Mouse (Mus musculus) intestine, embryonic 16.5 days (tissue): ENCODE data around the gene Gm4631. TPM values are rescaled to one million over a fixed set of nuclear protein-coding genes. Genes with fewer than 3 reads are reported as not detected.
"Not testable (repeated sequence)": the region's sequence is repeated elsewhere in the genome, so short reads cannot be mapped to it uniquely, and the experiment has no call there.

Experiments
- ATAC-seq: fragments of 200-750 bp; cut with Nextera tagmentation; 2 replicates; pipeline ENCODE4 v1.8.0; 2017; ENCODE audit warnings: moderate TSS enrichment, moderate library complexity
- H3K27ac ChIP-seq: fragments of 300-500 bp; sonication (generic); 2 replicates; pipeline ENCODE4 v1.5.1; 2014; ENCODE audit warnings: mild to moderate bottlenecking, low read length
- H3K27me3 ChIP-seq: fragments of 300-500 bp; sonication (generic); replicated peaks from 2 replicates; pipeline ENCODE4 v1.6.1; 2014; ENCODE audit warnings: low read length, control low read depth, mixed read lengths; ENCODE audit not compliant: control insufficient read depth, insufficient read depth
- H3K36me3 ChIP-seq: fragments of 300-500 bp; sonication (generic); 2 replicates; pipeline ENCODE4 v1.6.1; 2014; ENCODE audit warnings: low read length, control low read depth; ENCODE audit not compliant: control insufficient read depth, insufficient read depth
- H3K4me1 ChIP-seq: fragments of 300-500 bp; sonication (generic); 2 replicates; pipeline ENCODE4 v1.6.1; 2014; ENCODE audit warnings: low read length, control low read depth, mixed read lengths; ENCODE audit not compliant: control insufficient read depth, insufficient read depth
- H3K4me2 ChIP-seq: fragments of 300-500 bp; sonication (generic); 2 replicates; pipeline ENCODE4 v1.6.1; 2014; ENCODE audit warnings: low read depth, low read length, control low read depth
- H3K4me3 ChIP-seq: fragments of 300-500 bp; sonication (generic); 2 replicates; pipeline ENCODE4 v1.5.1; 2014; ENCODE audit warnings: mild to moderate bottlenecking, low read length
- H3K9ac ChIP-seq: fragments of 300-500 bp; sonication (generic); 2 replicates; pipeline ENCODE4 v1.6.1; 2014; ENCODE audit warnings: low read depth, low read length
- H3K9me3 ChIP-seq: fragments of 300-500 bp; sonication (generic); 2 replicates; pipeline ENCODE4 v1.6.1; 2016; ENCODE audit warnings: low read length, control low read depth; ENCODE audit not compliant: control insufficient read depth
- WGBS: fragments of 180-500 bp; shearing (Covaris S2); extraction: QIAGEN DNeasy Blood & Tissue Kit; methylation state at CpG from one replicate; pipeline ENCODE4 v1.1.7; 2014; 5-methylcytosine and 5-hydroxymethylcytosine counted together
- polyA plus RNA-seq: library from polyadenylated mRNA; unstranded; fragments of >200 nt; fragmentation: Nextera tagmentation; extraction: Ambion mirVana; gene quantifications from 2 replicates; pipeline ENCODE4 v1.2.1, GENCODE M21; 2015

The Gm4631 gene
- 12.0 and 12.5 TPM in 2 replicates for polyA plus RNA-seq

DNA sequence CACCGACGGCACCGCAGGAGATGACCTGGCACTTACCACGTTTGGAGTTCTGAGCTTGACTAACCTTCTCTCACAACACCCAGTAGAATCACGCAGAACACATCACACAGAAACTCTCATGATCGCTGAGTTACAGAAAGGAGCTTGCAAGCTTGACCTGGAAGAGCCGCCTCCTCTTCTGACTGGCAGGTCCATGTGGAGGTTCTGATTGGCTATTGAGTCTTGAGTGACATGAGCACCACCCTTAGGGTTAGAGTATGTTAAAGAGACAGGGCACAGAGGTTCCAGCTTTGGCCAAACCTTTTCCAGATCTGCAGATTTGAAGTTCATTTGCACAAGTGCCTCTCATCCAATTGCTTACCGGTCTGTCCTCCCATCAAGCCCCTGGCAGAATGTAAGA is at the start of gene Gm4631:
TSS of gene Gm4631 (minus strand) at position 101 of the 400 bp plus-strand sequence.
- not testable (repeated sequence) for H3K4me1 ChIP-seq, H3K27ac ChIP-seq, H3K4me2 ChIP-seq, H3K9ac ChIP-seq, H3K36me3 ChIP-seq, ATAC-seq, H3K9me3 ChIP-seq, H3K4me3 ChIP-seq, H3K27me3 ChIP-seq
- WGBS: no CpG with 5 or more reads among the region's 8 CpGs

DNA sequence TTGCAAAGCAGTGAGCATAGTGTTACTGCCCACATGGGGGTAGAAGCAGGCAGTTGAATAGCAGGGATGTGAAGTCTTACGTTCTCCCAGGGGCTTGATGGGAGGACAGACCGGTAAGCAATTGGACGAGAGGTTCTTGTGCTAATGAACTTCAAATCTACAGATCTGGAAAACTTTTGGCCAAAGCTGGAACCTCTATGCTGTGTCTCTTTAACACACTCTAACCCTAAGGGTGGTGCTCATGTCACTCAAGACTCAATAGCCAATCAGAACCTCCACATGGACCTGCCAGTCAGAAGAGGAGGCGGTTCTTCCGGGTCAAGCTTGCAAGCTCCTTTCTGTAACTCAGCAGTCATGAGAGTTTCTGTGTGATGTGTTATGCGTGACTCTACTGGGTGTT is 34.1 kb upstream of the Gm4631 start, which contains the start of gene Zfp968:
TSS of gene Zfp968 (plus strand) at position 301 of the 400 bp plus-strand sequence.
- not testable (repeated sequence) for H3K4me1 ChIP-seq, H3K27me3 ChIP-seq, ATAC-seq, H3K4me2 ChIP-seq, H3K4me3 ChIP-seq, H3K27ac ChIP-seq, H3K9me3 ChIP-seq, H3K9ac ChIP-seq, H3K36me3 ChIP-seq
- WGBS: no CpG with 5 or more reads among the region's 6 CpGs

DNA sequence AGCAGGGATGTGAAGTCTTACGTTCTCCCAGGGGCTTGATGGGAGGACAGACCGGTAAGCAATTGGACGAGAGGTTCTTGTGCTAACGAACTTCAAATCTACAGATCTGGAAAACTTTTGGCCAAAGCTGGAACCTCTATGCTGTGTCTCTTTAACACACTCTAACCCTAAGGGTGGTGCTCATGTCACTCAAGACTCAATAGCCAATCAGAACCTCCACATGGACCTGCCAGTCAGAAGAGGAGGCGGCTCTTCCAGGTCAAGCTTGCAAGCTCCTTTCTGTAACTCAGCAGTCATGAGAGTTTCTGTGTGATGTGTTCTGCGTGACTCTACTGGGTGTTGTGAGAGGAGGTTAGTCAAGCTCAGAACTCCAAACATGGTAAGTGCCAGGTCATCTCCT is 63.2 kb downstream of the Gm4631 start, which contains the start of gene Gm14440:
TSS of gene Gm14440 (plus strand) at position 301 of the 400 bp plus-strand sequence.
- not testable (repeated sequence) for H3K4me2 ChIP-seq, H3K36me3 ChIP-seq, H3K4me1 ChIP-seq, H3K27me3 ChIP-seq, H3K27ac ChIP-seq, H3K4me3 ChIP-seq, ATAC-seq, H3K9ac ChIP-seq, H3K9me3 ChIP-seq
- no CpG with 5 or more reads among the region's 6 CpGs for WGBS

Other genes starting within 250 kb of the Gm4631 start
- gene Gm14399, start 196.2 kb downstream of the Gm4631 start, polyA plus RNA-seq: 4.6 and 4.9 TPM in 2 replicates
- gene Gm14443, start 162.3 kb downstream of the Gm4631 start, polyA plus RNA-seq: 0.27 and 0.64 TPM in 2 replicates
- gene Gm14391, start 131.3 kb downstream of the Gm4631 start, polyA plus RNA-seq: 4.1 and 5.7 TPM in 2 replicates
- gene Gm14440, start 63.1 kb downstream of the Gm4631 start, polyA plus RNA-seq: not detected in 2 replicates
- gene Zfp968, start 34.2 kb upstream of the Gm4631 start, polyA plus RNA-seq: 4.6 and 5.0 TPM in 2 replicates
- 7.4 and 12.1 TPM in 2 replicates for gene Gm4724, start 97.6 kb upstream of the Gm4631 start, polyA plus RNA-seq
- gene Zfp965, start 131.8 kb upstream of the Gm4631 start, polyA plus RNA-seq: 5.1 and 6.1 TPM in 2 replicates